Mouse (Mus musculus) spleen, adult 18-20 months (tissue): Measurements from ENCODE around the gene Rgl2.

Experiments used
- DNase-seq, 2 experiments: peaks; one replicate each; pipeline ENCODE4 v3.0.0; 2022; ENCODE audit warnings: mixed read lengths in 2 of 2

Rgl2 gene

GRCm38 (mm10) chr17:33909077-33909868, 20.1 kb upstream of the Rgl2 start, which contains the start of gene Daxx:
Gene Daxx (plus strand): TSS chr17:33909414.
- peak; percentile 98 to 99 for DNase-seq

- no peak for DNase-seq
Measured at GRCm38 (mm10) chr17:33909869-33910250, 19.5 kb upstream of the Rgl2 start.

- no peak for DNase-seq
Measured at GRCm38 (mm10) chr17:33910346-33911051, 18.8 kb upstream of the Rgl2 start.

DNA sequence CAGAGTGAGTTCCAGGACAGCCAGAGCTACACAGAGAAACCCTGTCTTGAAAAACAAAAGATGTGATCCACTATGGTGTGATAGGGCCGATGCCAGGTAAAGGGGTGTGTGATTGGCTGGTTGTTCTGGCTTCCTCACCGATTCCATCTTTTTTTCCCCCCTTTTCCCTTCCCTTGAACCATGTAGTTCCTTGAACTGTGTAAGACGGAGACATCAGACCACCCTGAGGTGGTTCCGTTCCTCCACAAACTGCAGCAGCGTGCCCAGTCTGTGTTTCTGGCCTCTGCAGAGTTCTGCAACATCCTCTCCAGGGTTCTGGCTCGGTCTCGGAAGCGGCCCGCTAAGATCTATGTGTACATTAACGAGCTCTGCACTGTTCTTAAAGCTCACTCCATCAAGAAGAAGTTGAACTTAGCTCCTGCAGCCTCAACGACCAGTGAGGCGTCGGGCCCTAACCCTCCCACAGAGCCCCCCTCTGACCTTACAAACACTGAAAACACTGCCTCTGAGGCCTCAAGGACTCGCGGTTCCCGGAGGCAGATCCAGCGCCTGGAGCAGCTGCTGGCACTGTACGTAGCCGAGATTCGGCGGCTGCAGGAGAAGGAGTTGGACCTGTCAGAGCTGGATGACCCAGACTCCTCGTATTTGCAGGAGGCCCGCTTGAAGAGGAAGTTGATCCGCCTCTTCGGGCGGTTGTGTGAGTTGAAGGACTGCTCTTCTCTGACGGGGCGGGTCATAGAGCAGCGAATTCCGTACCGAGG, 18.1 kb upstream of the Rgl2 start:
- no peak for DNase-seq

DNA sequence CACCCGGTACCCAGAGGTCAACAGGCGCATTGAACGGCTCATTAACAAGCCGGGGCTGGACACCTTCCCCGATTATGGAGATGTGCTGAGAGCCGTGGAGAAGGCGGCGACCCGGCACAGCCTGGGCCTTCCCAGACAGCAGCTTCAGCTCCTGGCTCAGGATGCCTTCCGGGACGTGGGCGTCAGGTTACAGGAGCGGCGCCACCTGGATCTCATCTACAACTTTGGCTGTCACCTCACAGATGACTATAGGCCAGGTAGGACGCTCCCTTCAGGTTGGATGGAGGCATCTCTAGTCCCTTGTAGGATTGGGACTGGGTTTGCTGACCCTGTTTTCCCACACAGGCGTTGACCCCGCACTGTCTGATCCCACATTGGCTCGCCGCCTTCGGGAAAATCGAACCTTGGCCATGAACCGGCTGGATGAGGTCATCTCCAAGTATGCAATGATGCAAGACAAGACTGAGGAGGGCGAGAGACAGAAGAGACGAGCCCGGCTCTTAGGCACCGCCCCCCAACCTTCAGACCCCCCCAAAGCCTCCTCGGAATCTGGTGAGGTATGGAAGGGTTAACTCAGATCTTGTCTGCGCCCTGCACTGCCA, 17.4 kb upstream of the Rgl2 start:
- no peak for DNase-seq

- no peak for DNase-seq
Measured at GRCm38 (mm10) chr17:33913264-33913663, 16.1 kb upstream of the Rgl2 start.

GRCm38 (mm10) chr17:33913905-33914304, 15.4 kb upstream of the Rgl2 start:
- no peak for DNase-seq

- no peak for DNase-seq
Measured at GRCm38 (mm10) chr17:33914969-33915391, 14.4 kb upstream of the Rgl2 start.

DNA sequence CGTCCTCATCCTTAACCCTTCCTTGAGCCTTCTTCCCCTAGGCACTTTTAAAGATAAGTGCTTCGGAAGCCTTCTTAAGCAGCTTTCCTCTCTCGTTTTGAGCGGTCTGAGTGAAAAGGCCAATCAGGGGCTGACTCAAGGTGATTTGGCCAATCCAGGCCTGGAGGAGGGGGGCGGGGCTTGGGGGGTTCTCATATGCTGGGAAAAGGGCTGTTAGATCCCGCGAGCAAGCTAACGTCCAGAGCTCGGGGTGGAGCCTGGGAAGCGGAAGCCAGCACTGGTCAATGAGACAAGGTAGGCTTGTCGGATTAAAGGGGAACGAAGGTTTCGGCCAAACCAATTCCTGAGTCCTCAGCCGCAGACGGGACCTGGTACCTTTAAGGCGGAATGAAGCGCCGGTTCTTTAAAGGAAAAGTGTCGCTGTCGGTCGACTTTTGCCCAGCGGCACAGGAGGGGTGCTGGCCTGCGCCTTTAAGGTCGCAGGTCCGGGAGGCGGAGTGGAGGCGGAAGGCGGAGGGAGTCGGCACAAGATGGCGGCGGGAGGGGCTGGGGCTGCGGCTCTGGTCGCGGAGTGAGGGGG, 13.6 kb upstream of the Rgl2 start, which contains the start of the genes Tapbp and Zbtb22:
TSS of gene Tapbp (plus strand) at position 229 of the 580 bp plus-strand sequence.
TSS of gene Zbtb22 (plus strand) at position 234 of the 580 bp plus-strand sequence.
- peak; percentile 85 to 91 for DNase-seq

- DNase-seq: no peak
Measured at GRCm38 (mm10) chr17:33916294-33916693, 13.0 kb upstream of the Rgl2 start.

DNA sequence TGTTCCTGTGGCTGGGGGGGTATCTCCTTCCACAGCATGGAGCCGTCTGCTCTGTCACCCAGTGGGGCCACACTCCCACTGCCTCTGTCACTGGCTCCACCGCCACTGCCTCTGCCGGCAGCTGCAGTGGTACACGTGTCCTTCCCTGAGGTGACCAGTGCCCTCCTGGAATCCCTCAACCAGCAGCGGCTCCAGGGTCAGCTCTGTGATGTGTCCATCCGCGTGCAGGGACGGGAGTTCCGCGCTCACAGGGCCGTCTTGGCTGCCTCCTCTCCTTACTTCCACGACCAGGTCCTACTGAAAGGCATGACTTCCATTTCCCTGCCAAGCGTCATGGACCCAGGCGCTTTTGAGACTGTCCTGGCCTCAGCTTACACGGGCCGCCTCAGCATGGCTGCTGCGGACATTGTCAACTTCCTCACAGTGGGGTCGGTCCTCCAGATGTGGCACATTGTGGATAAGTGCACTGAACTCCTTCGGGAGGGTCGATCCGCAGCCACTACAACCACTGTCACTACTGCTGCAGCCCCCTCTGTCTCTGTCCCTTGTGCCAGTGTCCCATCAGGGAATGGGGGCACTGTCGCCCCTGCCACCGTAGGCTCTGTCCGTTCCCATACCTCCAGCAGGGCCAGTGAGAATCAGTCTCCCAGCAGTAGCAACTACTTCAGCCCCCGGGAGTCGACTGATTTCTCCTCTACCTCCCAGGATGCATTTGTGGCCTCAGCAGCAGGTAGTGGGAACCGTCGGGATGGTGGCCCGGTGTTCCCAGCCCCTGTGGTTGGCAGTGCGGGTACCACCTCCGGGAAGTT, 12.3 kb upstream of the Rgl2 start:
- no peak for DNase-seq

DNA sequence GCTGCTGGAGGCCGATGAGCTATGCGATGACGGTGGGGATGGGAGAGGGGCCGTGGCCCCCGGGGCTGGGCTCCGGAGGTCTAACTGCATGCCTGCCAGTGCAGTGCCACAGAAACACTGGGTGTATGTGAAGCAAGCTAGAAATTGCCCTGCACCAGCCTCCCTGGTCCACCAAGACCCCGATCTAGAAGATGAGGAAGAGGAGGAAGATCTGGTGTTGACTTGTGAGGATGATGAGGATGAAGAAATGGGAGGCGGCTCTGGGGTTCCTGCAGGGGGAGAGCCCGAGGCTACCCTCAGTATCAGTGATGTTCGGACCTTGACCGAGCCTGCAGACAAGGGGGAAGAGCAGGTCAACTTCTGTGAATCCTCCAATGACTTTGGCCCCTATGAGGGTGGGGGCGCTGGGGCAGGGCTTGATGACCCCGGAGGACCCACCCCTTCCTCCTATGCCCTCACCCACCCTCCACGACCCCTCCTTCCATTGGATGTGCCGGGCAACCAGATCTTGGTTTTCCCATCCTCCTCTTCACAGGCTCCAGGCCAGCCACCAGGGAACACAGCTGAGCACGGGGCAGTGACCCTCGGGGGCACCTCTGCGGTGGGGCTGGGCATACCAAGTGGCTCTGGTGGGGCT, 11.6 kb upstream of the Rgl2 start:
- DNase-seq: no peak

- DNase-seq: no peak
Measured at GRCm38 (mm10) chr17:33918293-33919203, 10.8 kb upstream of the Rgl2 start.

GRCm38 (mm10) chr17:33919351-33920281, 9.7 kb upstream of the Rgl2 start:
- peak; percentile 82 to 87 for DNase-seq

GRCm38 (mm10) chr17:33920282-33921097, 8.9 kb upstream of the Rgl2 start:
- peak; percentile 73 to 86 for DNase-seq

GRCm38 (mm10) chr17:33921361-33921760, 8.0 kb upstream of the Rgl2 start:
- DNase-seq: no peak

DNA sequence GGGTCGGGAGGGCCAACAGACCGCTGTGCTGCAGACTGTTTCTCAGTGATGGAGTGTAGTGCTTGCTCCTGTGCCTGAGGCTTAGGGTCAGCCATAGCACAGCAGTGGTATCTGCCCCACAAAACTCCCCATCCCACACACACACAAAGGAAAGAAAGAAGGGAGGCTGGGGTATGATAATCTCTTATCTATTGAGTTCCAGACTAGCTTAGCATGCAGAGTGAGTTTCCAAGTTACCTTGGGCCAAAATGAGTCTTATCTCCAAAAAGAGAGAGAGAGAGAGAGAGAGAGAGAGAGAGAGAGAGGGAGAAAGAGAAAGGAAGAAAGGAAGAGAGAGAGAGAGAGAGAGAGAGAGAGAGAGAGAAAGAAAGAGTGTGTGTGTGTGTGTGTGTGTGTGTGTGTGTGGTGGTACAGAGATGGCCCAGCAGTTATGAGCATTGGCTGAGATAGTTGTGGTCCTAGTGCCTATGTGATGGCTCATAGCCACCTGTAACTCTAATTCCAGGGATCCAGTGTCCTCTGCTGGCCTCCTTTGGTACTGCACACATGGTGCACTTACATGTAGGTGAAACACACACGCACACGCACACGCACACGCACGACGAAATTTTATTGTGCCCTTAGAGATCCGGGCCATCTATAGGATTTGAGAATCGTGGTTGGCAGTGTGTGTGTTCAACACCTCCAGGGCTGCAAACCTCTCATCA, 4.6 kb upstream of the Rgl2 start:
- DNase-seq: peak in 1 of 2 experiments; percentile 50
